Mouse (Mus musculus): Measurements from ENCODE around the gene Hamp2.

DNA sequence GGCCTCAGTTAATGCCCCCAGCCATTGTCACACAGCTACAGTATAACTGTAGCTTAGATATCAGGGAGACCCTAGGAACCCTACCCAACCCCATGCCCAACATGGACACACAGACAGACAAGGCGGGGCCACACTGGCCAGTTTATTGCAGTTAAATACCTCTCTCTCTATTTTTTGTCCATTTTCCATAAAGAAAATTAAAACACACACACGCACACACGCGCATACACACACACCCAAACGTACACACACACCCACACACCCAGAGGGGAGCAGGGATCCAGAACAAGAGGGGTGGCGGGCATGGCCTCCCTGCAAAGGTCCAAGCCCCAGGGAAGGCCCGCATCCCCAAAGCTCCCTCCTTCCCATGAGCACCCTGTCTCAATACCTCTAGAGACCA is 21.4 kb upstream of the Hamp2 start:
- TF ChIP-seq CTCF (IDR thresholded peaks at IDR 0.05; ENCODE audit: borderline replicate concordance, control insufficient read depth, extremely low read depth, insufficient read depth, low read length, poor library complexity) (no peak), POLR2A (IDR thresholded peaks at IDR 0.05; ENCODE audit: control insufficient read depth, extremely low read depth, insufficient read depth, low read length, poor library complexity) (no peak)
